Mouse (Mus musculus): ENCODE results near the gene Slc43a1.
"Not testable (repeated sequence)": the region's sequence is repeated elsewhere in the genome, so short reads cannot be mapped to it uniquely, and the experiment has no call there.

Slc43a1 gene

DNA sequence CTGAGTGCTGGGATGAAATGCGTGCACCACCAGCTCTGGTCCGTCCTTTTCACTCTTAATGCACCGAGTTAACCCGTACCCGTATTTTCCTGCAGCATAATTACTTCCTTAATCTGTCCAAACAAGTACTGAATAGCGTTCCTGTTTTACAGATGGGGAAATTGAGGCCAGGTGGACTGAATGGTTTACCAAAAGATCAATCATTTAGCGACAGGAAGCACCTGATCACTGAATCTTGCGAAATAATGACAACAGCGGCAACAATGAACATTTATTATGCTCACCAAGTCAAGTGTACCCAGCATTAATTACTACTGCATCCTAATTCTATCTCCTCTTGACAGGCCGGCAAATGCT, at the start of gene Slc43a1:
Gene Slc43a1, plus strand, starts transcription at position 258 of the 357 bp plus-strand sequence.
- no peak for DNase-seq (ENCODE audit: low spot score)

DNA sequence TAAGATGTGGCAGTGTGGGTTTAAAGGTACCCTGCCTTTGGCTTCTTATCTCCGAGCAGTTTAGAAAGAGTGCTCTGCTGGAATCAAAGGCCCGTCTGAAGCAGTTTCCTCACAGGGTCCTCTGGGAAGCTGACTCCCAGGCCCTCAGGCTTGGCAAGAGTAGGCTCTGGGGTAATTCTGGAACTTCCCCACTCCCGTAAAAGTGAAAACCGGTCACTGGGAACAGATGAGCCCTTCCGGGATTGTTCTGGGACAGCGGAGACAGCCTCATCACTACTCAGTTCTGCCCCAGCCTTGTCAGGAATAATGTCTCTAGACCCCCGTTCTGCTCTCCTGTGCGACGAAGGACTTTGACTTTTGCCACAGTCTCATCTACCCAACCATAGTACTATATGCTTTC, 48.2 kb upstream of the Slc43a1 start:
- no peak for DNase-seq (ENCODE audit: low spot score)

DNA sequence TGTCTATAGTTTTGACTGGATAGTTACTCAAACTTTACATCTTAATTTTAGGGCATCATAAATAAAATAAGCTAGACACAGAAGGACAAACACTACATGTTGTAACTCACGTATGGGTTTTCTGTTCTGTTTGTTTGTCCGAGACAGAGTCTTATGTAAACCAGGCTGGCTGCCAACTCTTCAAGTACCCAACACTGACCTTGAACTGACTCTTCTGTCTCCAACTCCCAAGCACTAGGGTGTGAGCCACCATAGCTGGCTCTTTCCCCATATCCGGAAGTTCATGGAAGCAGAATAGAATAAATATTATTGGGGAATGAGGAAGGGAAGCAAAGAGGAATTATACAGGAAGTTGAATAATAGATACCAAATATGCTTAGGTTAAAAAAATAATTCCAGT, 46.1 kb upstream of the Slc43a1 start:
- DNase-seq (ENCODE audit: low spot score), result no peak

GRCm38 (mm10) chr2:84793154-84793553, 45.5 kb upstream of the Slc43a1 start:
- DNase-seq (ENCODE audit: low spot score), result no peak

- no peak for DNase-seq (ENCODE audit: low spot score)
These were observed 44.8 kb upstream of the Slc43a1 start for GRCm38 (mm10) chr2:84793871-84794270.

GRCm38 (mm10) chr2:84797833-84798492, 40.7 kb upstream of the Slc43a1 start:
- DNase-seq (ENCODE audit: low spot score), result peak; percentile 75

DNA sequence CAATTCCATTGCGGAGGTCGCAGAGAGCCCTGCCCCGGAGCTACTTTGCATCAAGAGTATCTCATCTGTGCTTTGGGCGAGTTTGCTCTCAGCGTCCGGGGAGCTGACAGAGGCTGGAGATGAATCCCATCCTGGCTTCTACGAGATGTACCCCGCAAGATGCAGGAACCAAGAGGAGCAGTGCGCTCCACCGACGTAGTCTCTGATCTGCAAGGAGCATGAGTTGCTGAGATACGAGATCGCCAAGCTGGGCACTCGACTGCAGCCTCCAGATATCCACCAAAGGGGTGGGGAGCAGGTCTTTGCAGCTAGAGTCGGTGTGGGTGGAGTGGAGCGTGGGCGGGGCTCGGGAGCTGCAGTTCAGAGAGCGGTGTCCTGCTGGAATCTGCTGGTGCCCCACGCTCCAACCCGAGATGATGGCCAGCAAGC, 40.1 kb upstream of the Slc43a1 start, which contains the start of gene Ube2l6:
Gene Ube2l6, plus strand, starts transcription at position 336 of the 429 bp plus-strand sequence.
- peak; percentile 74 for DNase-seq (ENCODE audit: low spot score)

- DNase-seq (ENCODE audit: low spot score), result peak; percentile 73
These were observed 39.5 kb upstream of the Slc43a1 start for GRCm38 (mm10) chr2:84799041-84799561.

GRCm38 (mm10) chr2:84800304-84800703, 38.3 kb upstream of the Slc43a1 start:
- DNase-seq (ENCODE audit: low spot score), result no peak

DNA sequence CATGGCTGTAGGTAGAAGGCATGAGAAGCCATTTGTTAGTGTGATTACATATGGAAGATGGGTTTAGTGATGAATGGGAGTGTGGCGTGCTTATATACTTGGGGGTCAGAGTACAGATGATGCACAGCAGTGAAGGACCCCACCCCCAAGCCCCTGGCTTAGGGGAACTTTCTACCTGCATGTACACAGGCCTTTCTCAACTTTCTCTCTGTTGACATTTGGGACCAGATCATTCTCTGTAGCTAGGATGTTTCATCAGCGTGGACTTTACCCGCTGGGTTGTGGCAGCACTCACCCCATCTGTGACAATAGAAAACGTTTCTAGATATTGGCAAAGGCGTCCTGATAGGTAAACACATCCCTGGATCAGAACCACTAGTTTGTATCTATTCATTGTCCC, 37.4 kb upstream of the Slc43a1 start:
- DNase-seq (ENCODE audit: low spot score), result not testable (repeated sequence)

DNA sequence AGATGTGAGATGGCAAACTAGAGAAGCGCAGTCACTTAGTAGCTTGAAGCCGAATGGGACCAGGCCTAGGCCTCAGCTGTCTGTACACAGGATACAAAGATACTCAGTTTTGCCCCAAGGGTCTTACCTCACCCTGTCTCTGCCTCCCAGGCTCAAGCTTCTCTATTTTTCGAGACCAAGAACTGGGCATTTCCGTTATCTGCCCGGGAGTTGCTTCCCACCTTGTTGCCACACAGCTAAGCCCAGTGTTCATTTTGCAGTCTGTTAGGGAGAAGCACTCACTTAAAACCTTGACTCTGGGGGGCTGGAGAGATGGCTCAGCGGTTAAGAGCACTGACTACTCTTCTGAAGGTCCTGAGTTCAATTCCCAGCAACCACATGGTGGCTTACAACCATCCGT, 34.7 kb upstream of the Slc43a1 start:
- DNase-seq (ENCODE audit: low spot score), result no peak

DNA sequence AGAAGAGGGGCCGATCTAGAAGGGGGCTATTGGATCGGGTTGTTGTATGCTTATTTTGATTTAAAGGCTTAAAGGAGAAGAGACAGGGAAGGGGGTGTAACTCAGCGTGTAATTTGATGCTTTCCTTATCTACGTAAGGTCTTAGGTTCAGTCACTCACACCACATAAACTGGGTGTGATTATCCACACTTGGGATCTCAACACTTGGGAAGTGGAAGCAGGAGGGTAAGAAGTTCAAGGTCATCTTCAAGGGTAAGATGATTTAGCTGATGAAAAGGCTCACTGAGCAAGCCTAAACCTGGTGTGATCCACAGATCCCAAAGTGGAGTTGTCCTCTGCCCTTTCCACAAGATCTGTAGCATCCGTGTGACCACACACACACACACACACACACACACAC, 32.1 kb upstream of the Slc43a1 start:
- DNase-seq (ENCODE audit: low spot score), result no peak

DNA sequence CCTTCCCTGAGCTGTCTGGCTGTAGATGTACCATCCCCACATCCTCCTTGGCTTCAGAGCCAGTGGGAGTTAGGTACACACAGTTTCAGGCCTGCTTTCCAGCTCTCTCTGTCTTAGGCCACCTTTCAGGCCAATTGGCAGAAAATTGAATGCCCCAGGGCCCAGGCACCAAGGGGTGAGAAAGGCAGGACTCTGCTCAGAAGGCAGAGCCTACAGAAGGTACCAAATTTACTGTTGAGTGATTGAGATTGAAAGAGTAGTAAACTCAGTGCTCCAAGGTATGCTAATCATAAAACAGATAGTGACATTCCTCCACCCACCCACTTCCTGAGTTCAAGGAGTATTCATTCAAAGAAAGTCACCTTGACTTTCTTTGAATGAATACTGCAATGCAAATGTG, 29.3 kb upstream of the Slc43a1 start:
- DNase-seq (ENCODE audit: low spot score), result no peak

DNA sequence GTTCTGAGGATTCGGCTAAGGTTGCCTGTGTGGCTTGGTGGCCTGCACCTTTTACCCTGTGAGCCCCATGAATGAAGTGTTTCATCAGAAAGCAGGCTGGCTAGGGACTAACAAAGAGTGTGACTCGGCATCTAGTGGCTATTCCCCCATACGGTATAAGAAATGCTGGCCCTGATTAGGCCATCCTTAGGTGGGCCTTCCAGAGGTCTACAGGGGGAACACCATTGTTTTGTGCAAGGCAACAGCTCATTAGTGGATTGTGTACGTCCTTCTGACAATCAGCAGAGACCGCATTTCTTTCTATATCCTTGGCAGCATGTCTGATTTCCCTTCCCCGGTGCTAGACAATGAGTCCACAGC, 28.1 kb upstream of the Slc43a1 start:
- no peak for DNase-seq (ENCODE audit: low spot score)

DNA sequence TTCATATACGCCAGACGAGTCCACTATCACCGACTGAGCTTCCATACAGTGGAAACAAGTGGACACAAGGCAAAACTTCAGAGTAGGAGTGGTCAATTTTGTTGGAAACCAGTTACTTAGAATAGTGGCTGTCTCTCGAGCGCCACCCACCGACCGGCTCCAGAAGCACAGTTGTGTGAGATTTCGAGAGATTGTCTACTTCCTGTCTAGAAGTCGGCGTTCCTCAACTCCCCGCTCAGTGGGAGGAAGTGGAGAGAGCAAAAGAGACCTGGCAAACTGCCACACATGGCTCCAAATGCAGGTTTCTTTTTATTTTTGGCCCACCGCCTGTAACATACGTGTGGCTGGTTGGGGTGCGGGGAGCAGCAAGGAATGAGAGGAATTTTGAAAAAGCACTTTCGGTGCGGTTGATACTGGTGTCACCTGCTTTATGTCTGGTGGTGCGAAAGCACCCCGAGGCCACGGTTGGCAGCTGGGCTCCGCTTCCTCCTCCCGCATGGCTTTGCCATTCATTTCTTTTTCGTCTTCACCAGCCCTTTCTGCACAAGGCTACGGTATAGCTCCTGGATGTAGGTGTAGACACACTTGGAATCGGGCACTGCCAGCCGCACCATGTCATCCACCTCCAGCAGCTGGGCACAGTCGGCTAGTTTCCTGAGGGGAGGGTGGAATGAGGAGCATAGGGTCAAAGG, 27.6 kb upstream of the Slc43a1 start:
- peak; percentile 81 for DNase-seq (ENCODE audit: low spot score)

- DNase-seq (ENCODE audit: low spot score), result no peak
These were observed 26.8 kb upstream of the Slc43a1 start for GRCm38 (mm10) chr2:84811880-84812279.

DNA sequence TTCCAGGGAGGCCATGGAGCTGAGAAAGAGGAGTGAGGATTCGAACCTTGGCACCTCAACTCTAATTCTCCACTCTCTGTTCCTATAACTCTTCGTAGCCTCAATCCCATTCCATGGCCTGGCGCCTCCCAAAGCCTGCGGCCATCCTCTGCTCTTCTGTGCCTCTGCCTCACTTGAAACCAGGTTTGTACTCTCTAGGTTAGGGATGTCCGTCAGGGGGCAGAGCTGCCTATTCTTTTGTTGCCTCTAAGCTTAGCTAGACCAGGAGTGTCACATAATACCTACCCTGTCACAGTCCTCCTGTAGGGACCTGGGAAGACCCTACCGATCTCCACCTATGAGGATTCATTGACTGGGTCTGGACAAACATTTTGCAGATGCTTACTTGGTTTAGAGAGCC, 26.0 kb upstream of the Slc43a1 start:
- no peak for DNase-seq (ENCODE audit: low spot score)

DNA sequence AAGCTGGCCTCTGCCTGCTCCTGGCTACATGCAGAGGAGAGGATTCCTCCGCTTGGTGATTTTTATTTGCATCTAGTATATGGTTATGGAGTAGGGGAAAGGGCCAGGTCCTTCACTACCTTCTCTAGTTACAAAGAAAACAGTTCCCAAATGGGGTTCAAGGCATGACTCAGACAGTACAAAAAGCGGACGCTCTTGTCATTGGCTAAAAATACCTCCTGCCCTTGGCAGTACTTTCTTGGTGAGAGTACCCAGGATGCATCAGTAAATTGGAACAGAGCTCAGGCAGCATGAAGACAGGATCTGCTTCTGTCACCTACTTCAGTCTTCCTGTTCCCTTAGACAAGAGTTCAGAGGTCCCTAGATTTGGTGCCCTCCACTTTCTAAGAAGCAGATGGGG, 18.8 kb upstream of the Slc43a1 start:
- DNase-seq (ENCODE audit: low spot score), result no peak

GRCm38 (mm10) chr2:84822552-84822951, 16.1 kb upstream of the Slc43a1 start, which contains the start of gene Smtnl1:
TSS of gene Smtnl1 (minus strand) at chr2:84822652.
- no peak for DNase-seq (ENCODE audit: low spot score)

GRCm38 (mm10) chr2:84823237-84823636, 15.4 kb upstream of the Slc43a1 start:
- DNase-seq (ENCODE audit: low spot score), result no peak

- DNase-seq (ENCODE audit: low spot score), result peak; percentile 82
These were observed 12.0 kb upstream of the Slc43a1 start, which contains the start of gene Timm10 for GRCm38 (mm10) chr2:84826488-84827282. TSS of gene Timm10 (plus strand) at chr2:84826997.

DNA sequence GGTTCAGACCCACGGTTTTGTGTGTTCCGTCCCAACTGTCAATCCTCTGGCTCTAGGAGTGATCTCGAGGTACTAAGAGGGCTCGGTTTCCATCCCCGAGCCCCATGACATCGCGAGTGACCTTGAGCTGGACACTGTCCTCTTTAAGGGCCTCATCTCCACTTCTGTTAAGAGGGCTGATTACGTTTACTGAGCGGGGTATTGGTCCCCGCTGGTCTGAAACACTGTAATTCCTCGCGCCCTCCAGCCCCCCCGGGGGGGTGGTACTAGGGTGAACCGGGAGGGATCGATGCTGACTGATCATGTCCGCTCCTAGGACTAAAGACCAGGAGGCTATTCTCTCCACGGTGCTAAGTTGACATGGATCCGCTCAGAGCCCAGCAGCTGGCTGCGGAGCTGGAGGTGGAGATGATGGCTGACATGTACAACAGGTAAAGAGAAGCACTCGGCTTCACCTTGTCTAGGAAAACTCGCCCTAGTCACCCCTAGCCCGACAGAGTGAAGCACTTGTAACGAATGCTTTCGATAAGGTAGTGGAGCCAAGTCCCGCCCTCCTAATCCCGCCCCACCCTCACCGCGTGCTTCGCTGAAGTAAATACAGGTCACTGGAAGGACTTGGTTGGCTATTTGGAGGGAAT, 11.2 kb upstream of the Slc43a1 start:
- DNase-seq (ENCODE audit: low spot score), result peak; percentile 22

Data from urinary bladder, postnatal 14 days (tissue).